ENCODE assay signal across 8 mouse cellular contexts in the genomic region with DNA sequence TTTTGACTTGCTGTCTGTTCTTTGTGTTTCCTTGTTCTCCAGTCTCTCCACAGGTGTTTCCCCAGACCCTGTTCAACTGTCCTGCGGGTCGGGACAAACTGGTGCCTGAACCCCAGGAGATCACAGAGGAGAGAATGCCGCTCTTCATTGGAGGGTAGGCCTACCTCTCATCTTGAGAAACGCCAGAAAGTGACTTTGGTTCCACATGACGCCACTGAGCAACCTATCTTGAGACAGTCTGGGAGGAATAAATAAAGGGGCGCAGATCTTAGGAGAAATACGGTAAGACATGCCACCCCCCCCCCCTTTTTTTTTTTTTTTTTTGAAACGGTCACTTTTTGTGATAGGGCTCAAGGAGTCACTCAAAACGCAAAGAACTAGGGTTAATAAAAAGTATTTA. TPM values are rescaled to one million over a fixed set of nuclear protein-coding genes. Genes with fewer than 3 reads are reported as not detected.
DNase-seq lines count a peak whose midpoint lies in the region; ATAC-seq and TF ChIP-seq lines count a peak whose summit lies in the region.

No protein-coding gene starts in this region.

- no peak for TF ChIP-seq EP300 in liver, postnatal 0 days (IDR thresholded peaks at IDR 0.05; ENCODE audit: low read depth)
- TF ChIP-seq EP300 in stomach, postnatal 0 days (optimal IDR thresholded peaks at IDR 0.05) = no peak

- peak; percentile 65 for ATAC-seq in kidney, embryonic 16.5 days (ENCODE audit: low FRiP score, low TSS enrichment)
- peak; percentile 28; the same call in 1 of the 2 replicates for ATAC-seq in hindbrain, embryonic 11.5 days (ENCODE audit: low FRiP score)
- ATAC-seq in liver, postnatal 0 days = no peak
- ATAC-seq in stomach, postnatal 0 days (ENCODE audit: low FRiP score, low TSS enrichment) = no peak

- no peak for DNase-seq in kidney, adult 8-10 months
- DNase-seq in MN1 (ENCODE audit: low spot score) = peak; percentile 62
- peak; percentile 58 for DNase-seq in hindbrain, embryonic 11.5 days (ENCODE audit: low spot score)
- DNase-seq in liver, postnatal 0 days = no peak
- DNase-seq in stomach, postnatal 0 days (ENCODE audit: low spot score) = no peak
- no peak for DNase-seq in adrenal gland, postnatal 36 days

- no peaks in the 10 kb centered on the region for H3K9me3 ChIP-seq in kidney, embryonic 16.5 days (ENCODE audit: low read length)
- H3K9me3 ChIP-seq in hindbrain, embryonic 11.5 days (ENCODE audit: control insufficient read depth, low read length) = no peaks in the 10 kb centered on the region
- H3K9me3 ChIP-seq in liver, postnatal 0 days (ENCODE audit: low read length) = no peaks in the 10 kb centered on the region
- no peaks in the 10 kb centered on the region for H3K9me3 ChIP-seq in stomach, postnatal 0 days (ENCODE audit: control insufficient read depth, low read length)

- no peaks in the 10 kb centered on the region for H3K27me3 ChIP-seq in kidney, embryonic 16.5 days (ENCODE audit: insufficient read depth, low read length)
- no peaks in the 10 kb centered on the region for H3K27me3 ChIP-seq in hindbrain, embryonic 11.5 days (ENCODE audit: control insufficient read depth, insufficient read depth, low read length)
- H3K27me3 ChIP-seq in liver, postnatal 0 days (ENCODE audit: insufficient read depth, low read length) = 0 out of 2 replicates have a peak, but pooled peaks cover 6% of the 10 kb centered on the region
- no peaks in the 10 kb centered on the region for H3K27me3 ChIP-seq in stomach, postnatal 0 days (ENCODE audit: control insufficient read depth, insufficient read depth, low read length)

- H3K36me3 ChIP-seq in kidney, embryonic 16.5 days (ENCODE audit: insufficient read depth, low read length) = no peaks in the 10 kb centered on the region
- H3K36me3 ChIP-seq in hindbrain, embryonic 11.5 days (ENCODE audit: control insufficient read depth, insufficient read depth, low read length) = no peaks in the 10 kb centered on the region
- no peaks in the 10 kb centered on the region for H3K36me3 ChIP-seq in liver, postnatal 0 days (replicated peaks; ENCODE audit: insufficient read depth, low read length)
- no peaks in the 10 kb centered on the region for H3K36me3 ChIP-seq in stomach, postnatal 0 days (ENCODE audit: control insufficient read depth, insufficient read depth, low read length)

- peak overlapping the region; percentile 19 for H3K27ac ChIP-seq in kidney, embryonic 16.5 days (ENCODE audit: low read length)
- H3K27ac ChIP-seq in cortical plate, adult 2 months (ENCODE audit: insufficient read depth, low read length) = no peak overlapping the region
- H3K27ac ChIP-seq in hindbrain, embryonic 11.5 days (ENCODE audit: low read depth, low read length) = no peak overlapping the region
- no peak overlapping the region for H3K27ac ChIP-seq in liver, postnatal 0 days (ENCODE audit: low read depth)
- no peak overlapping the region for H3K27ac ChIP-seq in stomach, postnatal 0 days (replicated peaks)

- TF ChIP-seq CTCF in cortical plate, adult 2 months (IDR thresholded peaks at IDR 0.05; ENCODE audit: extremely low read depth, insufficient read depth, low read length) = no peak
- TF ChIP-seq CTCF in liver, postnatal 0 days (IDR thresholded peaks at IDR 0.05; ENCODE audit: low read depth) = no peak
- no peak for TF ChIP-seq CTCF in stomach, postnatal 0 days (IDR thresholded peaks at IDR 0.05; ENCODE audit: low read depth)

- peaks cover 2% of the 10 kb centered on the region; the same call in 1 of the 2 replicates for H3K4me1 ChIP-seq in kidney, embryonic 16.5 days (ENCODE audit: insufficient read depth, low read length)
- peaks cover 2% of the 10 kb centered on the region; the same call in 1 of the 2 replicates for H3K4me1 ChIP-seq in cortical plate, adult 2 months (ENCODE audit: control insufficient read depth, insufficient read depth, low read length)
- no peaks in the 10 kb centered on the region for H3K4me1 ChIP-seq in hindbrain, embryonic 11.5 days (replicated peaks; ENCODE audit: control insufficient read depth, insufficient read depth, low read length)
- no peaks in the 10 kb centered on the region for H3K4me1 ChIP-seq in liver, postnatal 0 days (ENCODE audit: insufficient read depth)
- no peaks in the 10 kb centered on the region for H3K4me1 ChIP-seq in stomach, postnatal 0 days (replicated peaks; ENCODE audit: control insufficient read depth, insufficient read depth)

- no peak for TF ChIP-seq POLR2A in cortical plate, adult 2 months (IDR thresholded peaks at IDR 0.05; ENCODE audit: extremely low read depth, insufficient read depth, low read length)

- no peak overlapping the region; the same call in 1 of the 2 replicates for H3K9ac ChIP-seq in kidney, embryonic 16.5 days (replicated peaks; ENCODE audit: low read length)
- H3K9ac ChIP-seq in hindbrain, embryonic 11.5 days (ENCODE audit: low read depth, low read length) = no peak overlapping the region; the same call in 1 of the 2 replicates
- no peak overlapping the region for H3K9ac ChIP-seq in liver, postnatal 0 days (replicated peaks)
- no peak overlapping the region; the same call in 1 of the 2 replicates for H3K9ac ChIP-seq in stomach, postnatal 0 days (ENCODE audit: low read length)

- WGBS in kidney, embryonic 16.5 days = 4% methylated on average over 9 of the region's 9 CpGs
- WGBS in hindbrain, embryonic 11.5 days = 3% methylated on average over 9 of the region's 9 CpGs
- 7% methylated on average over 9 of the region's 9 CpGs for WGBS in liver, postnatal 0 days (ENCODE audit: insufficient replicate concordance)
- WGBS in stomach, postnatal 0 days = 3% methylated on average over 9 of the region's 9 CpGs

- peak overlapping the region; percentile 63 for H3K4me3 ChIP-seq in kidney, embryonic 16.5 days (ENCODE audit: low read length)
- H3K4me3 ChIP-seq in cortical plate, adult 2 months (ENCODE audit: insufficient read depth, low read length) = peak overlapping the region; percentile 66; the same call in 1 of the 2 replicates
- peak overlapping the region; percentile 50 for H3K4me3 ChIP-seq in hindbrain, embryonic 11.5 days (ENCODE audit: low read depth, low read length)
- peak overlapping the region; percentile 51 for H3K4me3 ChIP-seq in liver, postnatal 0 days (ENCODE audit: low read depth, low read length)
- H3K4me3 ChIP-seq in stomach, postnatal 0 days (ENCODE audit: low read depth, low read length) = peak overlapping the region; percentile 47

- H3K4me2 ChIP-seq in kidney, embryonic 16.5 days (replicated peaks; ENCODE audit: low read depth, low read length) = peak overlapping the region; percentile 76
- peak overlapping the region; percentile 55 for H3K4me2 ChIP-seq in hindbrain, embryonic 11.5 days (replicated peaks; ENCODE audit: low read depth, low read length)
- H3K4me2 ChIP-seq in liver, postnatal 0 days (ENCODE audit: low read depth, low read length) = peak overlapping the region; percentile 90
- H3K4me2 ChIP-seq in stomach, postnatal 0 days (replicated peaks; ENCODE audit: low read depth) = peak overlapping the region; percentile 74

RNA-seq across cellular contexts. Expression of a gene that starts 11.4 kb away (rescaled TPM):
- polyA plus RNA-seq in kidney, embryonic 16.5 days (2015; fragmentation: Nextera tagmentation; extraction: Ambion mirVana) = not detected in 2 replicates
- not detected in 2 replicates for polyA plus RNA-seq in cortical plate, adult 2 months (2012; rRNA removed)
- polyA plus RNA-seq in hindbrain, embryonic 11.5 days (2014; fragmentation: Nextera tagmentation; extraction: Ambion mirVana) = not detected in 2 replicates
- not detected in 2 replicates for polyA plus RNA-seq in liver, postnatal 0 days (2015; fragmentation: Nextera tagmentation; extraction: Ambion mirVana)
- polyA plus RNA-seq in stomach, postnatal 0 days (2015; fragmentation: Nextera tagmentation; extraction: Ambion mirVana) = not detected in 2 replicates
- not detected for total RNA-seq in adrenal gland, postnatal 36 days (2021)

RNA-seq across cellular contexts. Expression of a gene that starts 28.2 kb away (rescaled TPM):
- polyA plus RNA-seq in kidney, embryonic 16.5 days (2015; fragmentation: Nextera tagmentation; extraction: Ambion mirVana) = 0.15 TPM in 1 of 2 replicates, not detected in the other
- polyA plus RNA-seq in cortical plate, adult 2 months (2012; rRNA removed) = not detected in 2 replicates
- polyA plus RNA-seq in hindbrain, embryonic 11.5 days (2014; fragmentation: Nextera tagmentation; extraction: Ambion mirVana) = not detected in 2 replicates
- not detected in 2 replicates for polyA plus RNA-seq in liver, postnatal 0 days (2015; fragmentation: Nextera tagmentation; extraction: Ambion mirVana)
- polyA plus RNA-seq in stomach, postnatal 0 days (2015; fragmentation: Nextera tagmentation; extraction: Ambion mirVana) = not detected in 2 replicates
- not detected for total RNA-seq in adrenal gland, postnatal 36 days (2021)

RNA-seq across cellular contexts. Expression of a gene that starts 42.5 kb away (rescaled TPM):
- 18.4 and 19.8 TPM in 2 replicates for polyA plus RNA-seq in kidney, embryonic 16.5 days (2015; fragmentation: Nextera tagmentation; extraction: Ambion mirVana)
- polyA plus RNA-seq in cortical plate, adult 2 months (2012; rRNA removed) = 30.6 and 34.9 TPM in 2 replicates
- polyA plus RNA-seq in hindbrain, embryonic 11.5 days (2014; fragmentation: Nextera tagmentation; extraction: Ambion mirVana) = 19.5 and 22.3 TPM in 2 replicates
- polyA plus RNA-seq in liver, postnatal 0 days (2015; fragmentation: Nextera tagmentation; extraction: Ambion mirVana) = 2.7 and 3.6 TPM in 2 replicates
- polyA plus RNA-seq in stomach, postnatal 0 days (2015; fragmentation: Nextera tagmentation; extraction: Ambion mirVana) = 6.2 and 6.5 TPM in 2 replicates
- 10 to 100 TPM; 15.7 to 20.0 TPM for total RNA-seq in adrenal gland, postnatal 36 days (2021)

RNA-seq across cellular contexts. Expression of a gene that starts 53.7 kb away (rescaled TPM):
- not detected in 2 replicates for polyA plus RNA-seq in kidney, embryonic 16.5 days (2015; fragmentation: Nextera tagmentation; extraction: Ambion mirVana)
- polyA plus RNA-seq in cortical plate, adult 2 months (2012; rRNA removed) = not detected in 2 replicates
- polyA plus RNA-seq in hindbrain, embryonic 11.5 days (2014; fragmentation: Nextera tagmentation; extraction: Ambion mirVana) = not detected in 2 replicates
- not detected in 2 replicates for polyA plus RNA-seq in liver, postnatal 0 days (2015; fragmentation: Nextera tagmentation; extraction: Ambion mirVana)
- not detected in 2 replicates for polyA plus RNA-seq in stomach, postnatal 0 days (2015; fragmentation: Nextera tagmentation; extraction: Ambion mirVana)
- total RNA-seq in adrenal gland, postnatal 36 days (2021) = not detected

RNA-seq across cellular contexts. Expression of a gene that starts 56.6 kb away (rescaled TPM):
- polyA plus RNA-seq in kidney, embryonic 16.5 days (2015; fragmentation: Nextera tagmentation; extraction: Ambion mirVana) = 107 and 110 TPM in 2 replicates
- 59.3 and 60.0 TPM in 2 replicates for polyA plus RNA-seq in cortical plate, adult 2 months (2012; rRNA removed)
- 86.4 and 91.0 TPM in 2 replicates for polyA plus RNA-seq in hindbrain, embryonic 11.5 days (2014; fragmentation: Nextera tagmentation; extraction: Ambion mirVana)
- polyA plus RNA-seq in liver, postnatal 0 days (2015; fragmentation: Nextera tagmentation; extraction: Ambion mirVana) = 53.2 and 55.1 TPM in 2 replicates
- 126 TPM in 2 replicates for polyA plus RNA-seq in stomach, postnatal 0 days (2015; fragmentation: Nextera tagmentation; extraction: Ambion mirVana)
- total RNA-seq in adrenal gland, postnatal 36 days (2021) = 10 to 100 TPM; 44.0 to 49.0 TPM

Comparison
In these comparisons a context has a peak if more than half of its experiments do, and no peak if none do; other contexts are left out.
1. ATAC-seq: peak in kidney, embryonic 16.5 days (single experiment) and hindbrain, embryonic 11.5 days (single experiment); none in liver, postnatal 0 days (single experiment) and stomach, postnatal 0 days (single experiment).
2. DNase-seq: peak in MN1 (single experiment) and hindbrain, embryonic 11.5 days (single experiment); none in kidney, adult 8-10 months (0 of 2), liver, postnatal 0 days (single experiment), stomach, postnatal 0 days (single experiment) and adrenal gland, postnatal 36 days (0 of 2).
3. Peak in every context shown above with its lines, with median percentiles within 50 percentile points of each other: H3K4me2 ChIP-seq and H3K4me3 ChIP-seq.